Mouse (Mus musculus) liver, embryonic 18 days (tissue): Measurements from ENCODE around the gene Wnt1. TPM values are rescaled to one million over a fixed set of nuclear protein-coding genes. Genes with fewer than 3 reads are reported as not detected.

ENCODE experiments used
- polyA plus RNA-seq: library from polyadenylated mRNA; depleted of rRNA; stranded (reverse); fragments of >200 nt; gene quantifications from 2 replicates; pipeline ENCODE4 v1.2.3, GENCODE M21; 2012; rRNA removed

The Wnt1 gene
- not detected in 2 replicates for polyA plus RNA-seq

GRCm38 (mm10) chr15:98789661-98790535 is at the start of gene Wnt1:
TSS of gene Wnt1 (plus strand) at chr15:98789857.

GRCm38 (mm10) chr15:98762670-98763529 is 26.8 kb upstream of the Wnt1 start, which contains the start of gene Arf3:
TSS of gene Arf3 (minus strand) at chr15:98763214.

GRCm38 (mm10) chr15:98777762-98778161 is 11.9 kb upstream of the Wnt1 start, which contains the start of gene Wnt10b:
TSS of gene Wnt10b (minus strand) at chr15:98778150.

GRCm38 (mm10) chr15:98809390-98809789 is 19.7 kb downstream of the Wnt1 start, which contains the start of gene Ddn:
TSS of gene Ddn (minus strand) at chr15:98809490.

GRCm38 (mm10) chr15:98830736-98831683 is 41.4 kb downstream of the Wnt1 start, which contains the start of gene Prkag1:
TSS of gene Prkag1 (minus strand) at chr15:98831521.

Other genes starting within 250 kb of the Wnt1 start
- gene Ccnt1, start 218.9 kb upstream of the Wnt1 start, polyA plus RNA-seq: 6.7 TPM in 2 replicates
- 0.06 TPM in 1 of 2 replicates, not detected in the other for gene 4930415O20Rik, start 218.9 kb upstream of the Wnt1 start, polyA plus RNA-seq
- gene Adcy6, start 179.8 kb upstream of the Wnt1 start, polyA plus RNA-seq: 14.0 and 17.8 TPM in 2 replicates
- 1.2 TPM in 2 replicates for gene Cacnb3, start 159.0 kb upstream of the Wnt1 start, polyA plus RNA-seq
- gene Ddx23, start 127.0 kb upstream of the Wnt1 start, polyA plus RNA-seq: 16.7 and 18.6 TPM in 2 replicates
- 1.9 and 2.1 TPM in 2 replicates for gene Rnd1, start 112.4 kb upstream of the Wnt1 start, polyA plus RNA-seq
- gene Ccdc65, start 81.7 kb upstream of the Wnt1 start, polyA plus RNA-seq: 0.03 and 0.04 TPM in 2 replicates
- gene Fkbp11, start 61.7 kb upstream of the Wnt1 start, polyA plus RNA-seq: 136 and 198 TPM in 2 replicates
- 17.4 and 22.0 TPM in 2 replicates for gene Arf3, start 26.6 kb upstream of the Wnt1 start, polyA plus RNA-seq
- 0.03 and 0.07 TPM in 2 replicates for gene Wnt10b, start 11.7 kb upstream of the Wnt1 start, polyA plus RNA-seq
- gene Ddn, start 19.6 kb downstream of the Wnt1 start, polyA plus RNA-seq: 0.01 and 0.02 TPM in 2 replicates
- 47.3 and 53.3 TPM in 2 replicates for gene Prkag1, start 41.7 kb downstream of the Wnt1 start, polyA plus RNA-seq
- 3.5 and 6.2 TPM in 2 replicates for gene Kmt2d, start 81.3 kb downstream of the Wnt1 start, polyA plus RNA-seq
- 1.5 and 1.6 TPM in 2 replicates for gene Rhebl1, start 104.7 kb downstream of the Wnt1 start, polyA plus RNA-seq
- 0.14 and 0.16 TPM in 2 replicates for gene Dhh, start 108.7 kb downstream of the Wnt1 start, polyA plus RNA-seq
- 15.8 and 17.4 TPM in 2 replicates for gene Lmbr1l, start 128.4 kb downstream of the Wnt1 start, polyA plus RNA-seq
- gene Tuba1b, start 144.7 kb downstream of the Wnt1 start, polyA plus RNA-seq: 760 and 830 TPM in 2 replicates
- 0.19 TPM in 1 of 2 replicates, not detected in the other for gene Gm49450, start 163.7 kb downstream of the Wnt1 start, polyA plus RNA-seq
- 31.0 and 37.6 TPM in 2 replicates for gene Tuba1a, start 163.8 kb downstream of the Wnt1 start, polyA plus RNA-seq
- 221 and 258 TPM in 2 replicates for gene Tuba1c, start 240.0 kb downstream of the Wnt1 start, polyA plus RNA-seq